Mouse (Mus musculus): ENCODE results near the gene Tmem38a. TPM values are rescaled to one million over a fixed set of nuclear protein-coding genes. Genes with fewer than 3 reads are reported as not detected.

Gene Tmem38a
- total RNA-seq, 2 experiments from 2014 or later: 109 to 115 TPM

DNA sequence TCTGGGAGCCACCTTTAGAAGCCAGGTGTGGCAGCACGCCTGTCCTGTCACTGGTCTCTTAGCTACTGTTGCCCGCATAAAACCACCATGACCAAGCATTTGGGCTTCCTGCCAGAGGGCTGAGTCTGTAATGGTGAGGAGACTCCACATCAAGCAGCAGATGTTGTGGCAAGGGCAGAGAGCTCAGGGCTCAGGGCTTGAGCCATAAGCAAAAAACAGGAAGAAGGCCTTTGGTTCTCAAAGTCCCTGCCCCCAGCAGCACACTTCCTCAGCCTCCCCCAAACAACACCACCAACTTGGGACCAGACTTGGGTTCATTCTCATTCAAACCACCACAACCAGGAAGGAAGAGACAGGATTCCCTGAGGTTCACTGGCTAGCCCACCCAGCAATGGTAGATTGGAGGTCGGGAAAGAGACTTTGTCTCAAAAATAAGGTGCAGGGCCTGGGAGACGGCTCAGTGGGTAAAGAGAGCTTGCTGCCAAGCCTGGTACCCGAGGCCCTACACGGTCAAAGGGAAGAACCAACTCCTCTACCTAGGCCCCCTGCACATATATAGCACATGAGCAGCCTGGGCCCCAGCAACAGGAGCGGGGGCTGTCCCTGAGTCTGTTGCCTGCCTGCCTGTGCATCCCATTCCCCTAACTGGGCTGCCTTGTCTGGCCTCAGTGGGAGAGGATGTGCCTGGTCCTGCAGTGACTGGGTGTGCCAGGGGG lies 11.4 kb downstream of the Tmem38a start:
- DNase-seq (ENCODE audit: low spot score in 2 of 2): no peak

DNA sequence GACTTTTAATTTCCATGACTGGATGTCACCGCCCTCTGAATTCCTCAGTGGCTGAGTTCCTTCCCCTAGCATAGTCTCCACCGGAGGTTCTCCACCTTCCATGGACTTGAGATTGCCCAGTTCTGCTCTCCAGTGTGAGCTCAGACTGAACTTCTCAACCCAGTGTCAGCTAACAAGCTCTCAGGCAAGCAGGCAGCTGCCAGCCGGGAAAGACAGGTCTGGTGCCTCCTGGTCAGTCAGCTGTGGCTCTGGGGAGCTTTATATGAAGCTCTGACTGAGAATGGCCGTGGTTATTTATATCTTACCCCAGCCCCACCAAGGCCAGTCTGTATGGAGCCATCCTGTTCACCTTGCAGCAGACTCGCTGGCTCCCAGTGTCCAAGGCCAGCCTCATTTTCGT lies 12.5 kb downstream of the Tmem38a start:
- no peak for DNase-seq (ENCODE audit: low spot score in 2 of 2)

DNA sequence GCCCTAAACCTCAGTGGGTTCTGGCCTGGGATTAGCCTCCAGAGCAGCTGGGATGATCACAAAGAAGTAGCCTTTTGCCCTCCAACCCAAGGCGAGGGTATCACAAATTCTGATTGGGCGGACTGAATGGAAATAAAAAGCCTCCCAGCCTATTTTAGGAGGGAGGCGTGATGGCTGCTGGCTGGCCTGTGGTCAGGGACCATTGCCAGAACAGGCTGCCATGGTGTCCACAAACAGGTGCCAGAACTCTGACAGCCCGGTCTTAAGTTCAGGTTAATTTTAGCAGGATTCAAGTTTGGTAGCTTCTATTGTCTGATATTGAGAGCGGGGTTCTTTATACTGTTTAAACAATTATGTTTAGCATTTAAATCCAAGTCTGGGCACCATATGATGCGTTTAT lies 16.0 kb downstream of the Tmem38a start:
- no peak for DNase-seq (ENCODE audit: low spot score in 2 of 2)

DNA sequence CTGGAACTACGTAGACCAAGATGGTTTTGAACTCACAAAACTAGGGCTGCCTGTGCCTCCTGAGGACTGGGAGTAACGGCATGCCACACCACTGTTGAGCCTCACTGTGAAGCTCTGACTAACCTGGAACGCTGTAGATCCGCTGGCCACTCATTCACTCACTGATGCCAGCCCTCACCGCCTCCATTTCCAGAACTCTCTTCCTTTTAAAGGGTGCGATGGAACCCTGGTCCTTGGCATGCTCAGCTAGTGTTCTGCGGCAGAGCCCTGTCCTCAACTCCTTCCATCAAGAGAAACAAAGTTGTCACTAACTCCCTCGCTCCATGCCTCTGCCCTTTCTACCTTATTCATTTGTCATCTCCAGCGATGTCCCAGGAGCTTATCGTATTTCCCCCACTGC lies 17.0 kb downstream of the Tmem38a start:
- no peak for DNase-seq (ENCODE audit: low spot score in 2 of 2)

DNA sequence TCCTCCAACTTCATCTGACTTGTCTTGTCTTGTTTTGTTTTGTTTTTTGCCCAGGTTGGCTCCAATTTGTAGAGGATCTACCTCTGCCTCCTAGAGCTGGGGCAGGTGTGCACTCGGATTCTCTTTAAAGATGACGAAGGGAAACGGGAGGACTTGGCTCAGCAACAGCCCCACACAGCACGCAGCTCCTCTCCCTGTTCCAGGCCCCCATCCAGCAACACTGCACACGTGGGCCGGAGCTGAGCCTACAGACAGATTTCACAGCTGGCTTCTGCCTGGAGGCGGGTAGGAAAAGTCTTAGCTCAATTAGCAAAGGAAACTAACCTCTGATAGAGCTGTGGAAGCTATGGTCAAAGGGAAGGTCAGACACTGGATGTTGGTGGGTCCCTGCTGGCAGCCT lies 17.4 kb downstream of the Tmem38a start:
- DNase-seq (ENCODE audit: low spot score in 2 of 2): peak; percentile 80 to 83

DNA sequence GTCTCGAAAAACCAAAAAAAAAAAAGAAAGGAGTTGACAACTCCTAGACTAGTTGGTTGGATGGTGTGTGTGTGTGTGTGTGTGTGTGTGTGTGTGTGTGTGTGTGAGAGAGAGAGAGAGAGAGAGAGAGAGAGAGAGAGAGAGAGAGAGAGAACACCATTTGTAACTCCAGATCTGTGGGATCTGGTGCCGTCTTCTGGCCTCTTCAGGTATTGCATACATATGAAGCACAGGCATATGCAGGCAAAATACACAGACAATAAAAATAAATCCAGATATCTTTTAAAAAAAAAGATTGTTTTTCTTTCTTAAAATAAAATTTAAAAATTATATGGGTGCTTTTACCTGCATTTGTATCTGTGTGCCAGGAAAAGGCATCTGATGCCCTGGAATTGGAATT lies 18.3 kb downstream of the Tmem38a start:
- peak in 1 of 2 experiments; percentile 63 for DNase-seq (ENCODE audit: low spot score in 2 of 2)

Small RNAs within 50 kb of the gene (microRNA-seq; reads per million reads assigned to microRNA genes)
- 0 reads per million in 2 experiments for gene Gm28019

Other genes with a start within 250 kb of the Tmem38a start
- gene Eps15l1, start 150.6 kb upstream of the Tmem38a start, total RNA-seq (2021): 10 to 100 TPM; 60.6 to 67.8 TPM
- 1 to 10 TPM in 1 of 2 experiments, under 1 TPM in 1; 0.84 to 1.5 TPM for gene Calr3, start 128.2 kb upstream of the Tmem38a start, total RNA-seq (2021)
- gene 1700030K09Rik, start 128.2 kb upstream of the Tmem38a start, total RNA-seq (2021): 10 to 100 TPM in 1 of 2 experiments, 1 to 10 TPM in 1; 9.7 to 10.1 TPM
- gene Cherp, start 96.8 kb upstream of the Tmem38a start, total RNA-seq (2021): 10 to 100 TPM; 76.7 to 79.4 TPM
- gene Slc35e1, start 79.4 kb upstream of the Tmem38a start, total RNA-seq (2021): 10 to 100 TPM; 47.2 to 48.9 TPM
- 10 to 100 TPM; 10.3 to 10.5 TPM for gene Med26, start 23.8 kb upstream of the Tmem38a start, total RNA-seq (2021)
- gene Smim7, start 967 bp upstream of the Tmem38a start, total RNA-seq (2021): 100 to 1,000 TPM in 1 of 2 experiments, 10 to 100 TPM in 1; 99.8 to 103 TPM
- 10 to 100 TPM; 46.6 to 49.0 TPM for gene Nwd1, start 74.7 kb downstream of the Tmem38a start, total RNA-seq (2021)
- 100 to 1,000 TPM; 154 to 174 TPM for gene Sin3b, start 151.2 kb downstream of the Tmem38a start, total RNA-seq (2021)
- under 1 TPM in 1 of 2 experiments, not detected in 1; 0.28 TPM for gene F2rl3, start 189.8 kb downstream of the Tmem38a start, total RNA-seq (2021)

All from layer of hippocampus, adult 18-20 months (tissue).